Mouse (Mus musculus) hindbrain, embryonic 11.5 days (tissue): Measurements from ENCODE around the gene Amfr. TPM values are rescaled to one million over a fixed set of nuclear protein-coding genes. Genes with fewer than 3 reads are reported as not detected.

Experiments used
- ATAC-seq: fragments of 200-750 bp; cut with Nextera tagmentation; 2 replicates; pipeline ENCODE4 v1.8.0; 2017; ENCODE audit warnings: mild to moderate bottlenecking, moderate TSS enrichment, moderate library complexity; ENCODE audit not compliant: low FRiP score
- DNase-seq: peaks from one replicate; pipeline ENCODE4 v3.0.0-alpha.2; 2015; ENCODE audit warnings: low spot score
- H3K27ac ChIP-seq: fragments of 300-500 bp; sonication (generic); 2 replicates; pipeline ENCODE4 v1.5.1; 2014; ENCODE audit warnings: mild to moderate bottlenecking, low read depth, low read length
- H3K27me3 ChIP-seq: fragments of 300-500 bp; sonication (generic); 2 replicates; pipeline ENCODE4 v1.6.1; 2014; ENCODE audit warnings: mild to moderate bottlenecking, low read length, moderate library complexity, mixed read lengths; ENCODE audit not compliant: control insufficient read depth, insufficient read depth
- H3K36me3 ChIP-seq: fragments of 300-500 bp; sonication (generic); 2 replicates; pipeline ENCODE4 v1.6.1; 2014; ENCODE audit warnings: mild to moderate bottlenecking, low read length, moderate library complexity, mixed read lengths; ENCODE audit not compliant: control insufficient read depth, insufficient read depth
- H3K4me1 ChIP-seq: fragments of 300-500 bp; sonication (generic); replicated peaks from 2 replicates; pipeline ENCODE4 v1.6.1; 2014; ENCODE audit warnings: low read length, mixed read lengths; ENCODE audit not compliant: control insufficient read depth, insufficient read depth
- H3K4me2 ChIP-seq: fragments of 300-500 bp; sonication (generic); replicated peaks from 2 replicates; pipeline ENCODE4 v1.6.1; 2014; ENCODE audit warnings: mild to moderate bottlenecking, low read depth, low read length
- H3K4me3 ChIP-seq: fragments of 300-500 bp; sonication (generic); 2 replicates; pipeline ENCODE4 v1.5.1; 2014; ENCODE audit warnings: low read depth, low read length
- H3K9ac ChIP-seq: fragments of 300-500 bp; sonication (generic); 2 replicates; pipeline ENCODE4 v1.6.1; 2014; ENCODE audit warnings: low read depth, low read length
- H3K9me3 ChIP-seq: fragments of 300-500 bp; sonication (generic); 2 replicates; pipeline ENCODE4 v1.6.1; 2016; ENCODE audit warnings: low read length; ENCODE audit not compliant: control insufficient read depth
- WGBS: fragments of 180-500 bp; shearing (Covaris S2); extraction: QIAGEN DNeasy Blood & Tissue Kit; methylation state at CpG from one replicate; pipeline ENCODE4 v1.1.7; 2014; 5-methylcytosine and 5-hydroxymethylcytosine counted together
- polyA plus RNA-seq: library from polyadenylated mRNA; unstranded; fragments of >200 nt; fragmentation: Nextera tagmentation; extraction: Ambion mirVana; gene quantifications from 2 replicates; pipeline ENCODE4 v1.2.1, GENCODE M21; 2014

Gene Amfr
- polyA plus RNA-seq, 1 experiment from 2014 or later, result 49.3 TPM

DNA sequence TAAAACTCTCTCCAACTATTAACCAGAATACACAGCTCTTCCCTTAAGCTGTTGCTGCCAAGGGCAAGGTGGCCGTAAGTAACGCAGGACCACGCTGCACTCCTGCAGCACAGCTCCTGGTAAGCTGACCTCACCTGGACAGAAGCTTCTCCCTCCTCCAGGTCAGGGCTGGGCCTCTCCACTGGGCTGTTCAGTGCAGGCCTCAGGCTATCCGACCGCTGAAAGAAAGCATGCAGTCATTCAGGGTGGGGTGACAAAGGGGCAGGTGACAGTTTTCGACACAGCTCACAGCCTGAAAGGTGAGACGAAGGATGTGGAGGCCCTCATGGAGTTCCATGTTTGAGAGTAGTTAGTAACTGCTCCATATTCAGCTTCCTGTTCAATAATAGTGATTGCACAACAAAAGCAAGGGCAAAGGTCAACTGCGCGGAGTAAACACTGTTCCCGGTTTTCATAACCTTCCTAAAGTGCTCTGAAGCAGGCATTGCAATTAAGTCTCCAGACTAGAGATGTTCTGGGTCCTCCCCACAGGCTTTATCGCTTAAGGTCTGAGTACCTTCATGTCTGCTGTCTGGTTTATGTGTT lies 37.9 kb downstream of the Amfr start:
- ATAC-seq, result no peak
- no peaks in the 10 kb centered on the region for H3K9me3 ChIP-seq
- WGBS, result 91% methylated on average over 11 of the region's 11 CpGs
- no peak for DNase-seq
- no peak overlapping the region for H3K27ac ChIP-seq
- H3K27me3 ChIP-seq, result no peaks in the 10 kb centered on the region
- no peak overlapping the region for H3K4me3 ChIP-seq
- no peaks in the 10 kb centered on the region for H3K4me1 ChIP-seq
- H3K36me3 ChIP-seq, result peaks cover 3% of the 10 kb centered on the region; the same call in 1 of the 2 replicates
- H3K9ac ChIP-seq, result no peak overlapping the region
- no peak overlapping the region for H3K4me2 ChIP-seq

DNA sequence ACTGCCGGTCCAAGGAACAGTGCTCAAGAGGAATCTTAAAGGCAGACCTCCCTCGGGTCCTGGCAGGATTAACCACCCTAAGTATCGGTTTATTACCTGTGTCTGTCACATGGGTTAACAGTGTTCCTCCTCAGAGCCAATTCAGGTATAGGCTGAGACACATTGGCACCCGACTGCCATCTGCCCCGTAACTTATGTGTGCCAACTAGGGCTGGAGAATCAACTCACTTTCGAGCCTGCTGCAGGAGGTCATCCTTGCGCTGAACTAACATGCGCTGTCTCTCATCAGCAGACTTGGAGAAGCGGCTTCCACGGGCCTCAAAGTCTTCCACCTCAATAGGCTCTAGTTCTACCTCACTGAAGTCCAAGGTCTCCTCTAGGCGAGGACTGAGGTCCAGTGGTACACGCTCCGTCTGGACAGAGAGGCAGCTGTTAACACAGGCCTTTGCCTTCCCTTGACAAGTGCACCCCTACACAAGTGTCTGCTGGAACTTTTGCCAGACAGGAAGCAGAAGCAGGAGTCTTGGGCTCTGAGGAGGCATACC lies 38.7 kb downstream of the Amfr start:
- Histone ChIP-seq H3K9ac (no peak overlapping the region), H3K4me1 (no peaks in the 10 kb centered on the region), H3K36me3 (peaks cover 3% of the 10 kb centered on the region; the same call in 1 of the 2 replicates), H3K4me2 (no peak overlapping the region), H3K4me3 (no peak overlapping the region), H3K27ac (no peak overlapping the region), H3K9me3 (no peaks in the 10 kb centered on the region), H3K27me3 (no peaks in the 10 kb centered on the region)
- WGBS, result 94% methylated on average over 13 of the region's 13 CpGs
- DNase-seq, result no peak
- no peak for ATAC-seq

DNA sequence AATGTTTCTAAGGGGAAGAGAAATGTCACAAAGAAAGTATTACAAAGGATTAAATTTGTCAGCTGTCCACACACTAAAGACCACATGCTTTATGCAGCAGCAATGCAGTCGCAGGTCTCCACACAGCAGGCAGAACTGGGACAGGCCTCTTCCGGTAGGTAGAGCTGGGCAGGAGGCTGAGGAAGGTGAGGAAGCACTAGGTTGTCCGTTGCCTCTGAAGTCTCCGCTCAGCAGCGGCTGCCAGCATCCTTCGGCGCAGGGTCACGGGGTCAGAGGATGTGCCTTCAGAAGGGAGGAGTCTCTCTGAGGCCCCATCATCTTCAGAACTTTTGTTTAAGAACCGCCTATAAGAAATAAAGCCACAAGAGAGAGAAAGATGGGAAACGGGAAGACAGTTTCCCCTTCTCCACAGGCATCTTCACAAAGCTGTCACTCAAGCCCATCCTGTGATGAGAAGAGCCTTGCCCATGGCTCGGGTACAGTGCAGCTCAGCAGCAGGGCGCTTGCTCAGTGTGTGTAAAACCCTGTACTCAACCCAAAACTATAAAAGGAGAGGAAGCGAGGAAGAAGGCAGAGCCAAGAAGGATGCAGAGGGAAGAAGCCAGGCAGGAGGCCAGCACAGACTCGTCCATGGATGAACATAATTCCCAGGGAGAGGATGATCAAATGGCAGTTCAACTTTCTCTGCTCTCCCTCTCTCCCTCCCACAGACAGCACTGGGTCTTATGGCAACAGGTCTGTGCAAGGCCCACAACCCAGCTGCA lies 39.5 kb downstream of the Amfr start:
- ATAC-seq, result no peak
- DNase-seq, result no peak
- 88% methylated on average over 14 of the region's 14 CpGs for WGBS
- Histone ChIP-seq H3K9me3 (no peaks in the 10 kb centered on the region), H3K27me3 (no peaks in the 10 kb centered on the region), H3K9ac (no peak overlapping the region), H3K27ac (no peak overlapping the region), H3K4me3 (no peak overlapping the region), H3K4me2 (no peak overlapping the region), H3K36me3 (peaks cover 3% of the 10 kb centered on the region; the same call in 1 of the 2 replicates), H3K4me1 (no peaks in the 10 kb centered on the region)

DNA sequence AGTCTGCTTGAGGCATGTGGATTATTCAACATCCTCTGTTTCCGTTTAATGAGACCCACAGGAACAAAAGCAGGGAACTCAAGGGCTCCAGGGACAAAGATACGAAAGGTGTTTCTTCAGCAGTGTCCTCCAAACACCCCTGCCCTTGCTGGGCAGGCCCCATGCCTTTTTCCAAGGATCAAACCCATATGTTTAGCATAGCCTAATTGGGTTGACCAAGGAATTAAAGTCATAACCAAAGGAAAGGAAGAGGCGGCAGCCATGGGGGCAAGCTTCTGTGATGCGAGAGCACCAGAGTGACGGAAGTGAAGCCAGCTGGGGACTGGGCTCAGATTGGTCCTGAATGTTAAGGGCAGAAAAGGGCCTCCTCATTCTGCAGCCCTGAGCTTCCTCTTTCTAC lies 40.4 kb downstream of the Amfr start:
- H3K4me2 ChIP-seq, result no peak overlapping the region

DNA sequence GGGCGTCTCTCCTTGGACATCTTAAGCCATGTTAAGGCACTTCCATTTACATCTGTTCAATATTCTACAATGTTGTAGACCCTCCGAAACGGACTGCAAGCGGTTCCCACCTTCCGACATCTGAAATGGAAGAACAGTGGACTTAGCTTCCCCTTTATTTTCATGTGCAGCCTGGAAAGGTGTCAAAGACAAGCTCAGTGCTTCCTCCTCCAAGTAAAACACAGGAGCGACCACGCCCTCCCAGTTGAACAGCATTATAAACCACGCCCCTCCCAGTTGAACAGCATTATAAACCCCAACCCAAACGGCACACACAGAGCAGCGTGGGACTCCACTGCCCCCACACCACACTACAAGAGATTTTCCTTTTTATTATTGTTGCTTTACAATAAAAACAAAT lies 41.2 kb downstream of the Amfr start:
- Histone ChIP-seq H3K4me1 (no peaks in the 10 kb centered on the region), H3K27me3 (no peaks in the 10 kb centered on the region), H3K9ac (no peak overlapping the region), H3K4me2 (no peak overlapping the region), H3K27ac (no peak overlapping the region), H3K36me3 (peaks cover 3% of the 10 kb centered on the region; the same call in 1 of the 2 replicates), H3K4me3 (no peak overlapping the region), H3K9me3 (no peaks in the 10 kb centered on the region)
- WGBS, result 95% methylated on average over 10 of the region's 10 CpGs
- ATAC-seq (no peak), DNase-seq (no peak)

More for the DNA sequence above, 40.4 kb downstream of the Amfr start:
- no peak for ATAC-seq
- Histone ChIP-seq H3K9me3 (no peaks in the 10 kb centered on the region), H3K4me1 (no peaks in the 10 kb centered on the region), H3K4me3 (no peak overlapping the region), H3K36me3 (peaks cover 3% of the 10 kb centered on the region; the same call in 1 of the 2 replicates), H3K9ac (no peak overlapping the region), H3K27me3 (no peaks in the 10 kb centered on the region), H3K27ac (no peak overlapping the region)
- WGBS, result 95% methylated on average over 5 of the region's 5 CpGs
- DNase-seq, result no peak

DNA sequence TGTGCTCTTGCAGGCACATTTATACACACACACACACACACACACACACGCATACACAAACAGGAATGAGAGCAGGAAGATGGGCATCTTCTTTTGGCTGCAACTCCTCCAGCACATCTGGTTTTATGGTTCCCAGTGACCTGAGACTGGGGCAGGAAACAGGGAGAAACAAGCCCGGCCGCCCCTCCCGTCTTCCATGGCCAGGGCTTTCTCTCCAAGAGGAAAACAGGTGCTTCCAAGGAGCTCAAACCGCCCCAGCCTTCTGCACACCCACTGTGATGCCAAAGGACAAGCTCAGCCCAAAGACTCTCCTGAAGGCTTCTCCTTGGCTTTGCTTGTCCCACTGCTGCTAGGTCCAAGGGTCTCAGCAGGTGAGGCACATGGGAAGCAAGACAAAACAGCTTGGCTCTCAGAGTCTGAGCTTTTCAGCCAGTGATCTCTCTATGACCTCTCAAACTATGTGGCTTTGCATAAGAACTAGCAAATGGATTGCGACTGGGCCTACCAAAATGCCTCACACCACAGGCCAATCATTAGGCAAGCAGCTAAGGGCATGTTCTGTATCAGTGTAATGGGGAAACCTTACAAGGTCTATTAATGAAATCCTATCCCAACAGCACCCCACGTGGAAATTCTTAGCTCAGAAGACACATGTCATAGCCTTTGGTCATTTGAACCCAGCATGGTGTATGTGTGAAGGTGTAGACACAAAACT lies 42.9 kb downstream of the Amfr start:
- no peaks in the 10 kb centered on the region for H3K4me1 ChIP-seq
- DNase-seq (no peak), ATAC-seq (no peak)
- no peaks in the 10 kb centered on the region for H3K27me3 ChIP-seq
- no peaks in the 10 kb centered on the region for H3K9me3 ChIP-seq
- H3K4me2 ChIP-seq, result no peak overlapping the region
- no peak overlapping the region for H3K4me3 ChIP-seq
- peaks cover 3% of the 10 kb centered on the region; the same call in 1 of the 2 replicates for H3K36me3 ChIP-seq
- H3K9ac ChIP-seq, result no peak overlapping the region
- no peak overlapping the region for H3K27ac ChIP-seq
- WGBS, result 64% methylated on average over 7 of the region's 7 CpGs

DNA sequence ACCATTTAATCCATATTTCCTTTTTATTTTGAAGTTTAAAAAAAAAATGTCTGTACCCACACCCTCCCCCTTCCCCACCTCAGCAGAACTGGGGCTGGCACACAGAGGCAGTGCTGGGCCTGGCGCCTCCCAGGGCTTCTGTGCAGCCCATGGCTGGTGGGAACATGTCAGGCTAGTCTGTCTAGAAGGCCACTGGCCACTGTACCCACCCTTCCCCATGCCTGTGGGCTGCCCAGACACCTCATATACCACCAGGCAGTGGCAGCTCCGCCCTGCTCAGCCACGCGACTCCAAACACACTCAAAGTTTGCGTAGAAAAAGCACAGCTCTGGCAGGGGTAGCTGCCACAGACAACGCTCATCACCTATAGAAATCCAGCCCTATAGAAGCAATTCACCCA lies 44.3 kb downstream of the Amfr start:
- WGBS, result 63% methylated on average over 6 of the region's 6 CpGs
- Histone ChIP-seq H3K4me3 (no peak overlapping the region), H3K4me2 (no peak overlapping the region), H3K4me1 (no peaks in the 10 kb centered on the region), H3K36me3 (no peaks in the 10 kb centered on the region; the same call in 1 of the 2 replicates), H3K27ac (no peak overlapping the region), H3K9ac (no peak overlapping the region), H3K27me3 (no peaks in the 10 kb centered on the region), H3K9me3 (no peaks in the 10 kb centered on the region)
- peak; percentile 5 for DNase-seq
- ATAC-seq, result no peak

DNA sequence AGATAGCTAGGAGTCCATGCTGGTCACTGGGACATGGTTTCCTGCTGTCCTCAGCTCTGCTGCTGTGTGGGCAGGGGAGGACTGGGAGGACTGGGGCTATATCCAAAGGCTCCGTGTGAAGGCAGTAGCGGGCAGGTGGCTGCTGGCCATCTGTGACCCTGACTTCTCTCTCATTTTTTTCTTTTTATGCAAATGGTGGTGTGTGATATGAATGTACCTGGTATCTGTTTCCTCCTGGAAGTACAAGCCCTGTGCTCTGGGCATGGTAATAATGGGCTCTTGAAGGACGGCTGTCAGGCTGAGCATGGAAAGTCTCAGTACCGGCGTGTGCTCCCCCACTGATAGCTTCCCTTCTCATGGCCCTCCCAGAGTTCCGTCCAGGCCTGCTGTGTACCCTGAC lies 51.7 kb downstream of the Amfr start:
- no peaks in the 10 kb centered on the region for H3K4me1 ChIP-seq
- no peaks in the 10 kb centered on the region; the same call in 1 of the 2 replicates for H3K36me3 ChIP-seq
- ATAC-seq (no peak), DNase-seq (no peak)
- 92% methylated on average over 6 of the region's 6 CpGs for WGBS
- no peak overlapping the region for H3K4me2 ChIP-seq
- no peak overlapping the region for H3K9ac ChIP-seq
- no peak overlapping the region for H3K4me3 ChIP-seq
- H3K9me3 ChIP-seq, result no peaks in the 10 kb centered on the region
- no peaks in the 10 kb centered on the region for H3K27me3 ChIP-seq
- H3K27ac ChIP-seq, result no peak overlapping the region
